Mouse (Mus musculus) MEL (cell line): Measurements from ENCODE around the gene Slc12a8. TPM values are rescaled to one million over a fixed set of nuclear protein-coding genes. Genes with fewer than 3 reads are reported as not detected.

Experiments used
- DNase-seq: peaks from one replicate; pipeline ENCODE4 v3.0.0; 2011; ENCODE audit warnings: low read depth, low spot score
- H3K27ac ChIP-seq: 2 replicates; pipeline ENCODE4 v1.5.1; 2012; ENCODE audit warnings: low read depth, mild to moderate bottlenecking, control low read depth, low read length, moderate library complexity; ENCODE audit not compliant: control insufficient read depth
- H3K27me3 ChIP-seq, 2 experiments: fragments of 150-350 bp in 1 of 2; sonication (generic) in 1 of 2; 2 replicates each; pipeline ENCODE4 v1.6.1; 2012; ENCODE audit warnings: low read length in 2 of 2, mild to moderate bottlenecking in 2 of 2, improper control_type of control experiment in 1 of 2, moderate library complexity in 1 of 2; ENCODE audit not compliant: insufficient read depth in 2 of 2, control insufficient read depth in 1 of 2
- H3K36me3 ChIP-seq, 2 experiments: 2 replicates each; pipeline ENCODE4 v1.6.1; 2012 to 2014; ENCODE audit warnings: low read length in 2 of 2, improper control_type of control experiment in 1 of 2, inconsistent platforms in 1 of 2, mild to moderate bottlenecking in 1 of 2; ENCODE audit not compliant: insufficient read depth in 2 of 2, control insufficient read depth in 1 of 2
- H3K4me1 ChIP-seq, 2 experiments: fragments of 150-350 bp in 1 of 2; sonication (generic) in 1 of 2; 2 replicates each; pipeline ENCODE4 v1.6.1; 2012; ENCODE audit warnings: low read length in 2 of 2, improper control_type of control experiment in 1 of 2, mild to moderate bottlenecking in 1 of 2; ENCODE audit not compliant: insufficient read depth in 2 of 2, control insufficient read depth in 1 of 2
- H3K4me3 ChIP-seq, 2 experiments: fragments of 150-350 bp in 1 of 2; sonication (generic) in 1 of 2; 2 replicates each; pipeline ENCODE4 v1.5.1; 2012; ENCODE audit warnings: low read depth in 2 of 2, low read length in 2 of 2, mild to moderate bottlenecking in 2 of 2, moderate library complexity in 2 of 2, control low read depth in 1 of 2, improper control_type of control experiment in 1 of 2; ENCODE audit not compliant: control insufficient read depth in 1 of 2, insufficient read depth in 1 of 2
- H3K79me2 ChIP-seq: 2 replicates; pipeline ENCODE4 v1.6.1; 2012; ENCODE audit warnings: mild to moderate bottlenecking, low read length, moderate library complexity; ENCODE audit not compliant: control insufficient read depth, poor library complexity, insufficient read depth
- H3K9ac ChIP-seq: 2 replicates; pipeline ENCODE4 v1.6.1; 2012; ENCODE audit warnings: low read depth, mild to moderate bottlenecking, control low read depth, low read length, moderate library complexity; ENCODE audit not compliant: control insufficient read depth, poor library complexity, severe bottlenecking
- H3K9me3 ChIP-seq: fragments of 150-350 bp; sonication (generic); replicated peaks from 2 replicates; pipeline ENCODE4 v1.6.1; 2012; ENCODE audit warnings: mild to moderate bottlenecking, low read length, improper control_type of control experiment, moderate library complexity; ENCODE audit not compliant: insufficient read depth
- CHD1 ChIP-seq: IDR thresholded peaks from 2 replicates; pipeline ENCODE4 v1.6.1; 2012; ENCODE audit warnings: low read depth, mild to moderate bottlenecking, inconsistent platforms, low read length, improper control_type of control experiment
- ELF1 ChIP-seq: IDR thresholded peaks from 2 replicates; pipeline ENCODE4 v1.6.1; 2014; ENCODE audit warnings: low read depth, mild to moderate bottlenecking, inconsistent platforms, low read length, improper control_type of control experiment, moderate library complexity
- EP300 ChIP-seq, 2 experiments: IDR thresholded peaks; 2 replicates each; pipeline ENCODE4 v1.6.1; 2011; ENCODE audit warnings: improper control_type of control experiment in 2 of 2, low read length in 2 of 2, low read depth in 1 of 2, mild to moderate bottlenecking in 1 of 2
- ETS1 ChIP-seq: IDR thresholded peaks from 2 replicates; pipeline ENCODE4 v1.6.1; 2012; ENCODE audit warnings: low read depth, mild to moderate bottlenecking, inconsistent platforms, low read length, improper control_type of control experiment, moderate library complexity
- GATA1 ChIP-seq: IDR thresholded peaks from 2 replicates; pipeline ENCODE4 v1.6.1; 2011; ENCODE audit warnings: low read depth, low read length, improper control_type of control experiment
- JUND ChIP-seq: IDR thresholded peaks from 2 replicates; pipeline ENCODE4 v1.6.1; 2011; ENCODE audit warnings: low read depth, mild to moderate bottlenecking, improper control_type of control experiment, low read length
- MAFK ChIP-seq: IDR thresholded peaks from 2 replicates; pipeline ENCODE4 v1.6.1; 2011; ENCODE audit warnings: low read depth, mild to moderate bottlenecking, low read length, improper control_type of control experiment, borderline replicate concordance
- MAZ ChIP-seq: IDR thresholded peaks from 2 replicates; pipeline ENCODE4 v1.6.1; 2012; ENCODE audit warnings: low read depth, mild to moderate bottlenecking, inconsistent platforms, low read length, improper control_type of control experiment
- MXI1 ChIP-seq: IDR thresholded peaks from 2 replicates; pipeline ENCODE4 v1.6.1; 2011; ENCODE audit warnings: mild to moderate bottlenecking, low read depth, low read length, improper control_type of control experiment
- MYC ChIP-seq: IDR thresholded peaks from 2 replicates; pipeline ENCODE4 v1.6.1; 2011; ENCODE audit warnings: low read depth, mild to moderate bottlenecking, low read length, improper control_type of control experiment, moderate library complexity
- NRF1 ChIP-seq: IDR thresholded peaks from 2 replicates; pipeline ENCODE4 v1.6.1; 2014; ENCODE audit warnings: low read depth, mild to moderate bottlenecking, inconsistent platforms, low read length, improper control_type of control experiment, moderate library complexity; ENCODE audit not compliant: poor library complexity, insufficient read depth, severe bottlenecking
- POLR2AphosphoS2 ChIP-seq: IDR thresholded peaks from 2 replicates; pipeline ENCODE4 v1.6.1; 2011; ENCODE audit warnings: low read length, improper control_type of control experiment
- RAD21 ChIP-seq: IDR thresholded peaks from 2 replicates; pipeline ENCODE4 v1.6.1; 2011; ENCODE audit warnings: mild to moderate bottlenecking, low read depth, low read length, improper control_type of control experiment
- RCOR1 ChIP-seq: IDR thresholded peaks from 2 replicates; pipeline ENCODE4 v1.6.1; 2012; ENCODE audit warnings: low read depth, mild to moderate bottlenecking, inconsistent platforms, low read length, improper control_type of control experiment
- SIN3A ChIP-seq: IDR thresholded peaks from 2 replicates; pipeline ENCODE4 v1.6.1; 2012; ENCODE audit warnings: low read length, improper control_type of control experiment, inconsistent platforms
- TCF12 ChIP-seq: IDR thresholded peaks from 2 replicates; pipeline ENCODE4 v1.6.1; 2014; ENCODE audit warnings: low read depth, mild to moderate bottlenecking, inconsistent platforms, low read length, improper control_type of control experiment, moderate library complexity
- UBTF ChIP-seq: IDR thresholded peaks from 2 replicates; pipeline ENCODE4 v1.6.1; 2012; ENCODE audit warnings: low read depth, mild to moderate bottlenecking, inconsistent platforms, low read length, improper control_type of control experiment, moderate library complexity, borderline replicate concordance; ENCODE audit not compliant: insufficient read depth
- USF1 ChIP-seq: IDR thresholded peaks from 2 replicates; pipeline ENCODE4 v1.6.1; 2014; ENCODE audit warnings: low read depth, mild to moderate bottlenecking, inconsistent platforms, low read length, improper control_type of control experiment, moderate library complexity
- USF2 ChIP-seq, 2 experiments: IDR thresholded peaks; 2 replicates each; pipeline ENCODE4 v1.6.1; 2011 to 2012; ENCODE audit warnings: improper control_type of control experiment in 2 of 2, low read length in 2 of 2, borderline replicate concordance in 1 of 2, inconsistent platforms in 1 of 2, low read depth in 1 of 2, mild to moderate bottlenecking in 1 of 2; ENCODE audit not compliant: insufficient read depth in 1 of 2
- ZKSCAN1 ChIP-seq: IDR thresholded peaks from 2 replicates; pipeline ENCODE4 v1.6.1; 2012; ENCODE audit warnings: low read depth, mild to moderate bottlenecking, inconsistent platforms, low read length, improper control_type of control experiment, moderate library complexity
- polyA plus RNA-seq, 2 experiments: library from polyadenylated mRNA; stranded (reverse) in 1 of 2; unstranded in 1 of 2; fragments of >175 nt in 1 of 2; fragments of >200 nt in 1 of 2; gene quantifications; 2 replicates each; pipeline versions ENCODE4 v1.2.1 to v1.2.4; 2012; ENCODE audit warnings: low replicate concordance in 2 of 2, low read depth in 1 of 2; ENCODE audit not compliant: insufficient read length in 2 of 2, insufficient read depth in 1 of 2, missing spikeins in 1 of 2
- total RNA-seq: library from RNA; depleted of rRNA; stranded (reverse); fragments of 300-350 nt; gene quantifications from 2 replicates; pipeline ENCODE4 v1.2.3, GENCODE M21; 2012

Slc12a8 gene
- total and polyA plus RNA-seq, 3 experiments, result 0.29 TPM; not detected in 2

- no peak overlapping the region for H3K27ac ChIP-seq
- H3K27me3 ChIP-seq, result no peaks in the 10 kb centered on the region
- no peak overlapping the region for H3K4me3 ChIP-seq
- peaks cover 9% of the 10 kb centered on the region for H3K79me2 ChIP-seq
- no peak for DNase-seq
- no peak overlapping the region for H3K9ac ChIP-seq
- H3K36me3 ChIP-seq, result peaks cover 0 to 6% of the 10 kb centered on the region in 2 experiments; a peak in 1 of 4 replicates
- no peak for TF ChIP-seq NRF1
- no peak for TF ChIP-seq USF2 (IDR thresholded peaks at IDR 0.05; ENCODE audit: borderline replicate concordance in 1 of 2, insufficient read depth in 1 of 2, low read depth in 1 of 2, low read length in 2 of 2)
- TF ChIP-seq RAD21, result no peak
- TF ChIP-seq GATA1, result no peak
- TF ChIP-seq POLR2AphosphoS2, result no peak
- no peak for TF ChIP-seq RCOR1
- no peak for TF ChIP-seq JUND
- no peak for TF ChIP-seq CHD1
- TF ChIP-seq MXI1, result no peak
- no peak for TF ChIP-seq ETS1
- TF ChIP-seq ZKSCAN1, result no peak
- no peak for TF ChIP-seq MAZ
- no peaks in the 10 kb centered on the region for H3K9me3 ChIP-seq
- peaks cover 0 to 10% of the 10 kb centered on the region in 2 experiments; a peak in 2 of 4 replicates for H3K4me1 ChIP-seq
Measured at GRCm38 (mm10) chr16:33680271-33680670, 163.1 kb downstream of the Slc12a8 start.

GRCm38 (mm10) chr16:33680816-33681215 is 163.7 kb downstream of the Slc12a8 start:
- TF ChIP-seq TCF12, result no peak
- TF ChIP-seq SIN3A, result no peak
- no peak for TF ChIP-seq ELF1
- no peak for TF ChIP-seq EP300 (IDR thresholded peaks at IDR 0.05; ENCODE audit: low read depth in 1 of 2, low read length in 2 of 2)
- TF ChIP-seq GATA1, result no peak
- no peak for TF ChIP-seq MAFK
- no peak for TF ChIP-seq CHD1
- TF ChIP-seq MYC, result no peak
- TF ChIP-seq ETS1, result no peak
- TF ChIP-seq USF1, result no peak
- no peak for TF ChIP-seq UBTF
- no peak for TF ChIP-seq MXI1
- Histone ChIP-seq H3K27me3 (no peaks in the 10 kb centered on the region), H3K9me3 (no peaks in the 10 kb centered on the region), H3K9ac (no peak overlapping the region), H3K27ac (no peak overlapping the region), H3K36me3 (peaks cover 0 to 9% of the 10 kb centered on the region in 2 experiments; a peak in 2 of 4 replicates), H3K4me1 (peaks cover 0 to 14% of the 10 kb centered on the region in 2 experiments; a peak in 3 of 4 replicates), H3K4me3 (no peak overlapping the region), H3K79me2 (peaks cover 12% of the 10 kb centered on the region)
- no peak for DNase-seq
